Mouse (Mus musculus) left cerebral cortex, postnatal 10 days (tissue): ENCODE measurements around the gene Unc5cl. TPM values are rescaled to one million over a fixed set of nuclear protein-coding genes. Genes with fewer than 3 reads are reported as not detected.
A peak's percentile ranks its signal among the peaks of the same experiment; 100 is the strongest.

Source experiments
- DNase-seq, 2 experiments: peaks; one replicate each; pipeline ENCODE4 v3.0.0; 2021 to 2022; ENCODE audit warnings: low spot score in 2 of 2, mixed read lengths in 1 of 2; ENCODE audit errors: extremely low spot score in 1 of 2
- intact Hi-C: fragments of 180-260 bp; cut with DNase I; formaldehyde crosslinking; loops from one replicate; pipeline ENCODE4 v1.15.1; 2025
- total RNA-seq, 2 experiments: library from RNA; stranded (reverse); gene quantifications; 2 replicates each; pipeline ENCODE4 v1.2.3; 2021

Gene Unc5cl
- total RNA-seq, 2 experiments from 2014 or later: 0.15 to 0.26 TPM

DNA sequence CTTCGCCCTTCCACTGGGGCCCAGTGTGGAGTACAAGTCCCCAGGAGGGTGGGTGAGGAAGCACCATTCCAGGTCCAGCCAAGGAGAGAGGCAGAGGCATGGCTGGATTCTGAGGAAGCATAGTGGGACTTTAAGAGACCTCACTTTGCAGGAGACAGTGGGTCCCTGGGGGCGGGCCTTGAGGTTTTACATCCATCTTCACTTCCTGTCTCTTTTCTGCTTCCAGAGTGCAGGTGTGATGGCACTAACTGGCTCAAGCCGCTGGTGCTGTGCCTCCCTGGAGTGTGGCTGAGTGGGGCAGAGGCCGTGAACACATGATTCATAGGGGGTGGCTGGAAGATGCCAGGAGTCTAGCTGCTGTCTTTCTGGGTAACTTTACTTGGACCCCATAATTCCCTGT, 54.9 kb downstream of the Unc5cl start:
- intact Hi-C loops: no loop called here
- peak in 1 of 2 experiments; percentile 12 for DNase-seq

DNA sequence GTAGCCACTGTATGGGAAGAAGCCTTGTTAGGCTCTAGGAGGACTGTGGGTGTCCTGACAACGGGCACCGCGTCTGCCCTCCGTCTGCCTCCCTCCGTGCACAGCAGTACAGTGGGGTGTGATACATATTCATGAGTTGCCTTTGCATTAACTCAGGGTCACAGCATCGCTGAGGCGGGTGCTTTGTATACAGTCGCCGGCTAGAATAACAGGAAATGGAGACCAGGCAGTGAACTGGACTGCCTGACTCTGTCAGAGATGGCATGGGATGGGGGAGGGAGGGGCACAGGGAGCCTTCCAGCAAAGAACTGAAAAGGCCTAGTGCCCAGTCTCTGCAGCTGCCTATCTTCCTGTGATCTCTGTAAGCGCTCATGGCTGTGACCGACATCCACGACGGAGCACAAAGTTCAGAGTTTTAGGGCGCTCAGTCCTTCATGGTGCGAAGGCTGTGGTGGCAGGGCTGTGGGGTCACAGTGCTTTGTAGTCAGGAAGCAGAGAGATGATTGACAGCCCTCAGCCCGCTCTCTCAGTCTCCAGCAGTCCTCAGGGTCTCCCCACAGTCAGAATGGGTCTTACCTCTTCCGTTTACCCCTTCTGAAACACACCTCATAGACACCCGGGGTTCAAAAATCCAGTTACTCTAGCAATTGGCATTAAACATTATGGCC, 58.0 kb downstream of the Unc5cl start:
- peak in 1 of 2 experiments; percentile 17 for DNase-seq
- intact Hi-C loops: no loop called here

DNA sequence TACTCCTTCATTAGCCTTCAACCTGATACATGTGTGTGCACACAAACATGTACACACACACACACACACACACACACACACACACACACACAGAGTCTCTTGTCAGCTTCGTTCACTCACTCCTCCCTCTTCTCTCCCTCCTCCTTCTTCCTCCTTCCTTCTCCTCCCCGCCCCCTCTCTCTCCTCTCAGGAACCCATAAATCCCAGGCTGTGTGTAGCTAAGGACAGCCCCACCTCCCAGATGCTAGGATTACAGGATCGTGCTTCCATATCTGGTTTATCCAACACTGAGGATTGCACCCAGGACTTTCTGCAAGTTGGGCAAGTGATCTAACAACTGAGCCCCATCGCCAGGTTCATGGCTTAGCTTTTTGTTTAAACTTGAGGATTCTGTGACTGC, 59.9 kb downstream of the Unc5cl start:
- intact Hi-C loops: no loop called here
- no peak for DNase-seq

DNA sequence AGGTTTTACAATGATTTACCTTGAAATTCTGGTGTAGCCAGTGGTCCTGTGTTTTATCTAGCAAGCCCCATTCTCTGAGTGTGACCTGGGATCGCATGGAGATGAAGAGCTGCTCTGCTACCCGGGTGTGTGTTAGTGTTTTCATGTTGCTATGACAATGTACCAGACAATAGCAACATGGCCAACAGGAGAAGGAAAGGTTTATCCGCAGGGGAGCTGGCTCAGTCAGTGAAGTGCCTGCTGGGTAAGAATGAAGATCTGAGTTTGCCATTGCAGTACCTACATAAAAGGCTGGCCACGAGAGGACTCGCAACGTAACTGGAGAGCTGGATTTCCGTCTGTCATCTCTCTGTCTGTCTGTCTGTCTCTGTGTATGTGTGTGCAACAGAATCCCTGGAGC, 64.3 kb downstream of the Unc5cl start:
- intact Hi-C loops: no loop called here
- peak in 1 of 2 experiments; percentile 2 for DNase-seq

DNA sequence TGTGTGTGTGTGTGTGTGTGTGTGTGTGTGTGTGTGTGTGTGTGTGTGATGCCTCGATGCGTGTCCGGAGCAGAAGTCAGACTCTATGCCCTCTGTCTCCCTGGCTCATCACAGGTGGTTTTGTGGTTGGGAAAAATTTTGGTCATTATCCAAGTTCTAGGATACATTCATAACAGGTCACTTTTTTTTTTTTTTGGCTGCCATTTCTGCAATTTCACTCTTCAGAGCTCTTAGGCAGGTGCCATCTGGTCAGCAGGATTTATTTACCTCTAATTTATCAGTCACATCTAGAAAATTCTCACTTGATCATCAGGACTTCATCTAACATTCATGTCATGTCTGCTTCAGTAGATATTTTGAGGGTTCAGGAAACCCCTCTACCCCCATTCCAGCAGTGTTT, 65.7 kb downstream of the Unc5cl start:
- intact Hi-C loops: no loop called here
- DNase-seq: no peak

DNA sequence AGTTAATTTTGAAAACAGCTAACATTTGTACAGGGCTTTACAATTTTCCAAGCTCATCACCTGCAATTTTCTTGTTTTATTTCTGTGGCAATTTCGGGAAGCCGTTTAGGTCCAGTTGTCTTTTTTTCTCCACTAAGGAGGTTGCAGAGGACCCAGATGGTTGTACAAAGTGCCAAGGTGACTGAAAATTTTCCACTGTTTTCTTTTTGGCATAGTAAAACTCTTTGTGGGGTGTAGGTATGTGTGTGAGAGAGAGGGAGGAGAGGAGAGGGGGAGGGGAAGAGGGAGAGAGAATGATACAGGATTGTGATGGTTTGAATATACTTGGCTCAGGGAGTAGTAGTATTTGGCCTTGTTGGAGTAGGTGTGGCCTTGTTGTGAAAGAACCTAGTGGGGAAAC, 68.4 kb downstream of the Unc5cl start:
- intact Hi-C loops: no loop called here
- DNase-seq: no peak

DNA sequence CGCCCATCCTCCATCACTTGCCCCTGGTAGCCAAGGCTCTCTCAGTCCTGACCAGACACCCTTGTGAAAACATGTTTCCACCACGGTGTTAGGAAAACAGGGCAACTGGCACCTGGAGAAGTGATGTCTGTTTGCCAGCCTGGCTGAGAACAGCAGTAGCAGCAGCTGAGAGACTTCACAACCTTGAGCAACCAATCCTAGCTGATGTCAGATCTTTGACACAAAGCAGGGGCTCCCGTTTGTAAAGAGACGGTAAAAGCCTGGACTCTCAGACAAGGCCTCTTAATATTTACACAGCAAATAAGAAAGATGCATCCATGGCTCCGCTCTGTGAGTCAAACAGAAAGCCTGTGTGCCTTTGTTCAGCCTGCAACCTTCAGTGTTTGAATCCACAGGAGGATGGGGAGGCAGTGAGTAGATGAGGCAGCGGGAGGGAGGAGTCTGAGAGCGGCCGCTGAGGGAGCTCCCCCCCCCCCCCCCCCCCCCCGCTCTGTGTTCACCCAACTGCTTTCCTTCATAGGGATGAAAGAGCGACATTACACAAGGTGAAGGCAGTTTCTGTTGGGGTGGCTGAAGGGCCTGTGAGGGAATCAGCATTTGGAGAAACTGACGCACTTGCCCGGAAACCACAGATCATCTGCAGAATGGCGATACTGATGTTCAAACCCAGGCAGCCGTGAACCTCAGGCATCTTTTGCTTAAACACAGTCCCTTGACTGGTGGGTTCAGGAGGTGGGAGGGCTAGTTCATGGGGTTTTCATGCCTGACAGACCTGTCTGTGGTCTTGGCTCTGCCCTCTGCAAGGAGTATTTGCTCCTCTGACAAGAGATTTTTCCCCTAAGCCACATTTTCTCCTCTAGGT, 79.4 kb downstream of the Unc5cl start:
- peak in 1 of 2 experiments; percentile 7 for DNase-seq
- intact Hi-C loops: no loop called here

DNA sequence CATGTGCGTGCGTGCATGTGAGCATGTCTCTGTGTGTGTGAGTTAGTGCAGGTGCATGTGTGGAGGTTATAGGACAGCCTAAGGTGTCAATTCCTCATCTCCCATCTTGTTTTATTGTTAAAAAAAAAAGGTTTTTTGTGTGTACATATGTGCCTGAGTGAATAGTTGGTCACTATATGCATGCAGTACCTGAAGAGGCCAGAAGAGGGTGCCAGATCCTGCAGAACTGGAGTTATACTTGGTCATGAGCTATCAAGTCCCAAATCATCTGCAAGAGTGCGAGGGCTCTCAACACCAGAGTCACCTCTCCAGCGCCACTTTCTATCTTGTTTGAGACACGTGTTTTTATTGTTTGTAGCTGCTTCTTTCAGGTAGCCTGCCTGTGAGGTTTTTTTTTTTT, 83.6 kb downstream of the Unc5cl start:
- intact Hi-C loops: no loop called here
- no peak for DNase-seq

DNA sequence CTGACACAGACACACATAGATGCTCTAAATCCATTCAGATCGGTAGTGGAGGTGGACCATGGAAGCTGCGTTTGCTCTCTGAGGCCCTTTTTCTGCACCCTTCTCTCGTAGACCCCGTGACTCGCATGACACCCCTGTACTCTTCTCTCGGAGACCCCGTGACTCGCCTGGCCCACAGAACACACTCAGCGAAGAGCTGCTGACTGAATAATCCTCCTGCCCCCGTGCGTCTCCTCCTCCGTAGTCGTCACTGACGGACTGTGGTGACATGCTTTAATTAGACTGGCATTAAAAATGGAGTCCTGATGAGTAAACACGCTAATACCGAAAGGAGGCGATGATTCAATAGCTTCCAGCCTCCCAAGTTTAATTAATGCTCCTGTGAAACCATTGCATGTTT, 84.6 kb downstream of the Unc5cl start:
- no peak for DNase-seq
- intact Hi-C loops: no loop called here

DNA sequence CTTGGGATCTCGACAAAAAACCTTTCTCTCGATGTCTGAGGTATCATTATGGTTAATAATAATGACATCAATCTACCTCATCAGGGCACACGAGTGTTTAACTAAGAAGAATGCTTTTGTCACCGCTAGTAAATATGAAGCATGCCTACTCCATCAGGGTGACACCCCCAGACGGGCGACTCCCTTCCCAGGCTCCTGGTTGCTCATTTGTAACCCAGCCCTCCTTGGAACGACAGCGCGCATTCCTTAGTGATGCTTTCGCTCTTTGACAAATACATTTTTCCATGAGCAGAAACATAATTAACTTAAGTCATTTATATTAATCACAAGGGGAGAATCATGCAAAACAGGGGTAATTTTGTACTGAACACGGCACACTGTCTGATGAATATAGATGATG, 88.0 kb downstream of the Unc5cl start:
- no peak for DNase-seq
- intact Hi-C loops: loop anchor here (10.0 kb wide), 1 partner anchor 382 kb away; no protein-coding TSS in a partner anchor

DNA sequence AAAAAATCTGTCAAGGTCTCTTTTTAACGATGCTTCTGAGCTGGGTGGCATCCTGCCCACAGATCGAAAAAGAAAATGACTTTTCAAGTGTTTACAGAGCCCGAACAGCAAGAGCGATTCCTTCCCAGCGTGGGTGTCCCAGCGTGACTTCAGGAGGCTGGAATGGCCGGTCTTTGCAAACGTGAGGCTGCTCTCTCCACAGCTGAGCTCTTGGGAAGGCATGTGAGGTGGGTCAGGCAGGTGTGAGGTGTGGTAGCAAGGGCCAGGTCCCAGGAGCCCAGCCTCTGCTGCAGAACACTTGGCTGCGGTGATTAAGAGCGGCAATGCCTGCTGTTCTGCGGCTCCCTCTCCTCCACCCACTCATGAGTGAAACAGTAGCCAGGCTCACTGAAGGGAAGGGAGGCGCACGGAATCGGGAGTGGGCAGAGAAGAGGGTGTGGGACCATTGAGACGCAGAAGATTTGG, 88.6 kb downstream of the Unc5cl start:
- intact Hi-C loops: loop anchor here (10.0 kb wide), 1 partner anchor 381 kb away; no protein-coding TSS in a partner anchor
- peak; percentile 61 to 72 for DNase-seq

DNA sequence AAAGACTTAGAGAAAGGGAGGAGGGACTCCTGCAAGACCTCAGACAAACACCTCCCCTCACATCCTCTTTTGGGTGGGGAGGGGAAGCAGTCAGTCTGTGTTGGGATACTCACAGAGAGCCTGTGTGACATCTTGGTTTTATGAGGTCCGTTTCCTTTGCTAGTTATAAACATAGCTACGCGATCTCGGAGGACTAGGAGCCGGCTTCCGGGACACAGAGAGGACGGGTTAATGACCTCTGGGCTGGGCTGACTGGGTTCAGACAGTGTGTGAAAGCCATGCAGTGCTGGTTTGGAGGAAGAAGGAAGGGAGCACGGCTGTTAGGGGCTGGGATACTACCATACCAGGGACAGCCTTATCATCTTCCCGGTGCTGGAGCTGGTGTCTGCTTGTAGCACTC, 90.0 kb downstream of the Unc5cl start:
- no peak for DNase-seq
- intact Hi-C loops: loop anchor here (10.0 kb wide), 1 partner anchor 380 kb away; no protein-coding TSS in a partner anchor

DNA sequence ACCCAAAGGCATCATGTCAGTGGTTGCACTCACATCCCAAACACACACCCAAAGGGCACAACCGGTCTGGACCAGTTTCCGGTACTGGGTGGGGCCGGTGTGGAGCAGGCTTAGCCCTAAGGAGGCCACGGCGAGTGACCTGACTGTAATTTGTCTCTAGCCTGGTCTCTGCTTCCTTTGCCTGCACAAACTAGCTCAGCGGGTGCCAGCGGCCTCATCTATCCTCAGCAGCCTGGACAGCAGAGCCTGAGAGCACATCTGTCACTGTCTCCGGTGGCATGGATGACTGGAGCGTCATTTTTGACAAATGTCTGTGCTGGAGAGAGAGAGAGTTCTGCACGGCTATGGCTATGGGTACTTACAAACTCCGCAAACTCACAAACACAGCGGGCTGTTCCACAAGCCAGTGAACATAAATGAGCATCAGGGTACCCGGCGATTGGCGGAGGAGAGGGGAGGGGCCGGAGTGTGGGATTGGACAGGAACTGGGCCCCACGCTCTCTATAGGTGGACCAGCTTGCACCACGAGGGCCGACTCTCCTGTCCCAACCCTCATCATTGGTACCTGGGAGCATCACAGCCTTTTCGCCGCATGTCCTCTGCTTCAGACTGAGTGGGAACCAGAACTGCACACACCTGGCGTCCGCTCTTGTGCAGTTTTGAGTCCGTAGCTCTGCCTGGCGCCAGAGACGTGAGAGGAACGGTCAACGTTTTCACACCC, 90.7 kb downstream of the Unc5cl start:
- DNase-seq: peak; percentile 54 to 59
- intact Hi-C loops: loop anchor here (10.0 kb wide), 1 partner anchor 379 kb away; no protein-coding TSS in a partner anchor

DNA sequence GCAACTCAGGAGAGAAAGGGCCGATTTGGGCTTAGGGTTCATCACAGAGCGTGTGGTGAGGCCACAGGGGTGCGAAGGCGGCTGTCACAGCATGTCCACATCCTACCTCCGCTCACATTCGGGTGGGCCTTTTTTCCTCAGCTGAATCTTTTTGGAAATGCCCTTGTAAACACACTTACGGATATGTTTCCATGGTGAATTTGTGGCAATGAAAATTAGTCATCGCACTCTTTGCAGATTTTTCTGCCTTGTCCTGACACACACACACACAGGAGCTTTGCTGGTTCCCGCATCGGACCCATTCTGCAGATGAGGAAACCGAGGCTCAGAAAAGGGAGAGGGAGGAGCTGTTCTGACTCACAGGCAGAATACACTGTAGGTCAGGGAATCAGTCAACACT, 91.3 kb downstream of the Unc5cl start:
- no peak for DNase-seq
- intact Hi-C loops: loop anchor here (10.0 kb wide), 1 partner anchor 379 kb away; no protein-coding TSS in a partner anchor

DNA sequence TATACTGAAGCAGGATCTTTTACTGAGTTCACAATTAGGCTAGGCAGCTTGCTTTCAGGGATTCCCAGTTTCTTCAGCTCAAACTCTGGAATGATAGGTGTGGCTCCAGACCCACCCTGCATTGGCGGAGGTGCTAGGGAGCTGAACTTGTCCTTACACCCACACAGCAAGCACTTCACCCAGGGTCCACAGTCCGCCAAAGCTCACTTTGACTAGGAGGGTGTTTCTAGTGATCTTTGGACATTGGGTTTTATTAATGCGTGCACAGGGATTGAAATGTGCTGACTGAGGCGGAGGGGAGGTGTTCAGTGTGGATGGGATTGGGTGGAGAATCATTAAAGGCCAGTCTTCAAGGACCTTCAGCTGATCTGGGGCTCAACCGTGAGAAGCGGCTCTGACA, 93.0 kb downstream of the Unc5cl start:
- DNase-seq: no peak
- intact Hi-C loops: loop anchor here (10.0 kb wide), 1 partner anchor 377 kb away; no protein-coding TSS in a partner anchor

DNA sequence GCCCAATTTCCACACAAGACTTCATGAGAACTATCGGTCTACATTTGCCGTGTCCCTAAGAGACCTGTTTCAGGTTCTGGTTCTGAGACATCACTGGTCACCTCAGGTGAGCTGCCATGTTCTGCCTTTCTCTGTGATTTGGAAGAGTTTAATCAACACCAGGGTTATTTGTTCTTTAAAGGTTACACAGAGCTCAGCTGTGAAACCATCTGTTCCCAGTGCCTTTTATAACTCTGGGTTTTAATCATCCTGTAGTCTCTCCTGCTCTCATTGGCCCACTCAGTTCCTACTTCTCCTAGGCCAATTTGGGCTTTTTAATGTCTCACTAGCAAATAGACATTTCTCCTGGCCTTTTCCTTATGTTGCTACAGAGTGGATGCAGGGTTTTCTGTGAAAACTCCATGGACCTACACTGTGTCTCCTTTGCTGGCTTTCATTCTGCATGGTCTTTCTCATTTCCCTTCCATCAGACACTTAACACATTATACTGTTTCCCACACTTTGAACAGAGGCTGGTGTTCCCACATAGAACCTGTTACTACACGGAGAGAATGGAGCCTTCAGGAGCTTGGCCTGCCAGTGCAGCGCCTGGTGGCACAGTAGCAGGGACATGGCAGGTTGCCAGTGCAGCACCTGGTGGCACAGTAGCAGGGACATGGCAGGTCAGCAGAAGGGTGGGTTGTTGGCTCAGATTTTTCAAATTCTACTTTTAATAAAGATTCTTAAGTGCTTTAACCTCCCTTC, 97.3 kb downstream of the Unc5cl start:
- intact Hi-C loops: no loop called here
- peak in 1 of 2 experiments; percentile 47 for DNase-seq

DNA sequence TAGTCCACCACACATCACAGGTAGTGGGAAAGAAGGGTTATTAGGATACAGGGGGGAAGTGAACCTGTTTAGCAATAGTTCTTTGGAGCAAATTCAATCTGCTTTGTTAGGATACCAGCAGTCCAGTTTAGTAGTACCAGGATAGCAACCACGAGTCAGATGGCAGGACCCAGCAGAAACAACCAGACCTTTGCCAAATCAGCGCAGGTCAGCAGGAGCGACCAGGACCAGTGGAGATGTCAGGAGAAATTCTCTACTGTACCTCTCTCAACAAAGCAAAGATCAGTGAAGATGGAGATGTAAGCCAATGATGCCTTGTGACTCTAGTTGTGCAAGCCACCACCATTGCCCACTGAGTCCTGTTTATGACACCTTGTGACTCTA, 97.8 kb downstream of the Unc5cl start:
- intact Hi-C loops: no loop called here

DNA sequence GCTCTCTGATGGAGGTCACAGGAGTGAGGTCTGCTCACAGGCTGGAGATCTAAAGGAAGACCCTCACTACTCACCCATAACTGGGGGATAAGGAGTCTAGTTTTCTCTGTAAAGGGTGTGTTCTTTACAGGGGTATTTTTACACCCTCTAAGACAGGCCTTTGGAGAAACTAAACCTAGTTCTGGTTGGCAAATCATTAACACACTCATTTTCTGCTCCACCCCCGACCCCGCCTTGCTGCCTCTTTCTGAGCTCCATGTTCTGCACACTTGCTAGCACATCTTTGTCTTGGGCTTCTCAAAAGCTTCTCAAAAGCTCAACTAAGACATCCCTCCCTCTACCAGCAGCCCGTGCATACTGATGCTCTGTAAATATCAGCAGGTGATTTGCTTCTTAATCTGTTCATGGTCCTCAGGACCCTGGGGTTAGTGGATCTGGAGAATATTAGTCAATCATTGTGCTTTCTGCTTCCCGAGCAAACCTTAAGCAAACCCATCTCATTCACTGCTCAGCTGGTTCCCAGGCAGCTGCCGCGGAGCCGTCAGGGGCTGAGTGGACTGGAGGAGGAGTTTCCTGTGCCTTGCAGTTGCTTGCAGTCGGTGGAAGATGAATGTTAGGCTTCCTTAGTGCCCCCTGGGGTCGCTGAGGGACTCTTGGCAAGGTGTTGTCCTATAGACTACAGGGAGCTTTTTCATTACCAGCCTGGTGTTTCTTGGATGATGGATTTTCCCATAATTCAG, 101.7 kb downstream of the Unc5cl start:
- intact Hi-C loops: no loop called here
- DNase-seq: no peak

More for the DNA sequence above, 97.8 kb downstream of the Unc5cl start:
- DNase-seq: no peak
